Mouse (Mus musculus): ENCODE data around the gene Akap10.

- peak; percentile 89 for TF ChIP-seq CTCF (conservative IDR thresholded peaks at IDR 0.05; ENCODE audit: low read length)
- no peak for TF ChIP-seq NANOG (IDR thresholded peaks at IDR 0.05; ENCODE audit: borderline replicate concordance, low read length)
- TF ChIP-seq POU5F1 (IDR thresholded peaks at IDR 0.05; ENCODE audit: borderline replicate concordance, low read length) = no peak
These were observed 20.6 kb upstream of the Akap10 start for GRCm38 (mm10) chr11:61950632-61951031.
